Mouse (Mus musculus): Measurements from ENCODE around the gene Llcfc1. TPM values are rescaled to one million over a fixed set of nuclear protein-coding genes. Genes with fewer than 3 reads are reported as not detected.

The Llcfc1 gene
- polyA plus RNA-seq, 1 experiment from 2014 or later = not detected

- Histone ChIP-seq H3K4me1 (replicated peaks) (no peaks in the 10 kb centered on the region), H3K4me2 (no peak overlapping the region), H3K36me3 (no peaks in the 10 kb centered on the region), H3K27me3 (no peaks in the 10 kb centered on the region), H3K4me3 (replicated peaks) (no peak overlapping the region), H3K9ac (replicated peaks) (no peak overlapping the region), H3K27ac (no peak overlapping the region), H3K9me3 (no peaks in the 10 kb centered on the region)
- WGBS = 84% methylated on average over 8 of the region's 8 CpGs
- no peak for ATAC-seq (ENCODE audit: insufficient number of reproducible peaks, insufficient read depth, low FRiP score, low TSS enrichment, low read depth)
Observed at GRCm38 (mm10) chr6:41654648-41655047, 29.6 kb upstream of the Llcfc1 start.

- 73% methylated on average over 1 of the region's 1 CpGs for WGBS
- no peak overlapping the region for H3K9ac ChIP-seq (replicated peaks)
- no peak overlapping the region for H3K4me3 ChIP-seq (replicated peaks)
- H3K27ac ChIP-seq = no peak overlapping the region
- no peaks in the 10 kb centered on the region for H3K9me3 ChIP-seq
- no peak overlapping the region for H3K4me2 ChIP-seq
- no peaks in the 10 kb centered on the region for H3K27me3 ChIP-seq
- H3K4me1 ChIP-seq (replicated peaks) = no peaks in the 10 kb centered on the region
- no peak for ATAC-seq (ENCODE audit: insufficient number of reproducible peaks, insufficient read depth, low FRiP score, low TSS enrichment, low read depth)
- no peaks in the 10 kb centered on the region for H3K36me3 ChIP-seq
Observed at GRCm38 (mm10) chr6:41658487-41658886, 25.7 kb upstream of the Llcfc1 start.

- Histone ChIP-seq H3K36me3 (no peaks in the 10 kb centered on the region), H3K4me3 (replicated peaks) (no peak overlapping the region), H3K4me1 (replicated peaks) (no peaks in the 10 kb centered on the region), H3K9me3 (no peaks in the 10 kb centered on the region), H3K27ac (no peak overlapping the region), H3K4me2 (no peak overlapping the region), H3K27me3 (no peaks in the 10 kb centered on the region), H3K9ac (replicated peaks) (no peak overlapping the region)
- no peak for ATAC-seq (ENCODE audit: insufficient number of reproducible peaks, insufficient read depth, low FRiP score, low TSS enrichment, low read depth)
- WGBS = 49% methylated on average over 2 of the region's 2 CpGs
Observed at GRCm38 (mm10) chr6:41662320-41662719, 21.9 kb upstream of the Llcfc1 start.

GRCm38 (mm10) chr6:41676530-41676929 lies 7.7 kb upstream of the Llcfc1 start:
- H3K36me3 ChIP-seq = no peaks in the 10 kb centered on the region
- no peak overlapping the region for H3K9ac ChIP-seq (replicated peaks)
- no peaks in the 10 kb centered on the region for H3K27me3 ChIP-seq
- H3K4me1 ChIP-seq (replicated peaks) = no peaks in the 10 kb centered on the region
- ATAC-seq (ENCODE audit: insufficient number of reproducible peaks, insufficient read depth, low FRiP score, low TSS enrichment, low read depth) = no peak
- no peak overlapping the region for H3K27ac ChIP-seq
- no peak overlapping the region for H3K4me3 ChIP-seq (replicated peaks)
- WGBS = 91% methylated on average over 2 of the region's 2 CpGs
- H3K9me3 ChIP-seq = no peaks in the 10 kb centered on the region
- no peak overlapping the region for H3K4me2 ChIP-seq

GRCm38 (mm10) chr6:41680669-41681068 lies 3.6 kb upstream of the Llcfc1 start, which contains the start of gene Trpv5:
Gene Trpv5 (minus strand): TSS chr6:41680769.
- no peaks in the 10 kb centered on the region for H3K4me1 ChIP-seq (replicated peaks)
- no peak within 1 kb of the TSS for H3K9ac ChIP-seq (replicated peaks)
- H3K27me3 ChIP-seq = no peaks in the 10 kb centered on the region
- no peak within 1 kb of the TSS for H3K4me3 ChIP-seq (replicated peaks)
- ATAC-seq (ENCODE audit: insufficient number of reproducible peaks, insufficient read depth, low FRiP score, low TSS enrichment, low read depth) = no peak
- H3K27ac ChIP-seq = no peak within 1 kb of the TSS
- no peaks in the 10 kb centered on the region for H3K9me3 ChIP-seq
- H3K36me3 ChIP-seq = no peaks in the 10 kb centered on the region
- no peak within 1 kb of the TSS for H3K4me2 ChIP-seq
- WGBS = 57% methylated on average over 1 of the region's 1 CpGs

DNA sequence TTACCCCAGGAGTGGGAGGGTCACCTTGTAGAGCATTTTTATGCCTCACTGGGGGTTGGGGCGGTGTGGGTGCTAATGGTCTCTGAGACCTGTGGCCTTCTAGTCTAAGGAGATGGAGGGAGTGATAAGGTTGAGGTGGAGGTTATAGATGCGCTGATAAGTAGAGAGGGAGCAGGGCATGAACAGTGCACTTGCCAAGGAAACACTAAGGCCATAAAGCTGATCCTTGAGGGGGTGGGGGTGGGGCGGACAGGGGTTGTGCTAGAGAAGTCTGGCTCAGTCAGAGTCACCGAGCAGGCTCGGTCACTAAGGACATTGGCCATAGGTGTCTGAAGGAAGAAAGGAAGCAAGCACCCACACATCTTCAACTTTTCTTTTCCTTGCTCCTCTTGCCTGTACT lies 2.6 kb upstream of the Llcfc1 start:
- H3K36me3 ChIP-seq = no peaks in the 10 kb centered on the region
- 67% methylated on average over 5 of the region's 5 CpGs for WGBS
- no peak overlapping the region for H3K4me3 ChIP-seq (replicated peaks)
- H3K4me2 ChIP-seq = no peak overlapping the region
- H3K27ac ChIP-seq = no peak overlapping the region
- ATAC-seq (ENCODE audit: insufficient number of reproducible peaks, insufficient read depth, low FRiP score, low TSS enrichment, low read depth) = no peak
- no peaks in the 10 kb centered on the region for H3K27me3 ChIP-seq
- H3K9ac ChIP-seq (replicated peaks) = no peak overlapping the region
- H3K9me3 ChIP-seq = no peaks in the 10 kb centered on the region
- H3K4me1 ChIP-seq (replicated peaks) = no peaks in the 10 kb centered on the region

DNA sequence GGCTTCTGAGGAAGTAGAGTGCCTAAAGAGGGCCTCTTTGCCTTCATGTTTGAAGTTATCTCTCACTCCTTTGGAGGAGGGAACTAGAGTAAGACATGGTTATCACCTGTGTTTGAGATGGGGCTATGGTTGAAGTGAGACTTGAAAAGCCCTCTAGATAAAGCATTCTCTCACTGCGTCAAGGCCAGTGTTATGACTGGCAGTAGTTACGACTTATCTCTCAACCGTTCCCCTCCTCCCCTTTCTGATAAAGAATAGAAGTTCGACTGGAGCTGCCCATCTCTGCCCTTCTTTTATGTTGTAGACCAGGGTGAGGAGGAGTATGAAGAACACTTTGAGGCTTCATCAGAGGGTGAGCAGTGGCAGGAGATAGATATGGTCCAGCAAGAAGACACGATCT lies 680 bp downstream of the Llcfc1 start:
- Histone ChIP-seq H3K4me1 (replicated peaks) (no peaks in the 10 kb centered on the region), H3K36me3 (no peaks in the 10 kb centered on the region), H3K27ac (no peak overlapping the region), H3K4me3 (replicated peaks) (no peak overlapping the region), H3K9ac (replicated peaks) (no peak overlapping the region), H3K27me3 (no peaks in the 10 kb centered on the region), H3K4me2 (no peak overlapping the region), H3K9me3 (no peaks in the 10 kb centered on the region)
- WGBS = 85% methylated on average over 5 of the region's 5 CpGs
- no peak for ATAC-seq (ENCODE audit: insufficient number of reproducible peaks, insufficient read depth, low FRiP score, low TSS enrichment, low read depth)

GRCm38 (mm10) chr6:41685596-41685995 lies 1.4 kb downstream of the Llcfc1 start:
- no peak for ATAC-seq (ENCODE audit: insufficient number of reproducible peaks, insufficient read depth, low FRiP score, low TSS enrichment, low read depth)
- WGBS = 83% methylated on average over 3 of the region's 3 CpGs
- Histone ChIP-seq H3K4me1 (replicated peaks) (no peaks in the 10 kb centered on the region), H3K36me3 (no peaks in the 10 kb centered on the region), H3K27me3 (no peaks in the 10 kb centered on the region), H3K27ac (no peak overlapping the region), H3K4me2 (no peak overlapping the region), H3K4me3 (replicated peaks) (no peak overlapping the region), H3K9ac (replicated peaks) (no peak overlapping the region), H3K9me3 (no peaks in the 10 kb centered on the region)

- no peak overlapping the region for H3K27ac ChIP-seq
- H3K27me3 ChIP-seq = no peaks in the 10 kb centered on the region
- no peak overlapping the region for H3K4me3 ChIP-seq (replicated peaks)
- H3K9ac ChIP-seq (replicated peaks) = no peak overlapping the region
- ATAC-seq (ENCODE audit: insufficient number of reproducible peaks, insufficient read depth, low FRiP score, low TSS enrichment, low read depth) = no peak
- no peaks in the 10 kb centered on the region for H3K4me1 ChIP-seq (replicated peaks)
- H3K36me3 ChIP-seq = no peaks in the 10 kb centered on the region
- no peak overlapping the region for H3K4me2 ChIP-seq
- no peaks in the 10 kb centered on the region for H3K9me3 ChIP-seq
Observed at GRCm38 (mm10) chr6:41692200-41692599, 8.0 kb downstream of the Llcfc1 start.

- H3K4me3 ChIP-seq (replicated peaks) = no peak overlapping the region
- no peaks in the 10 kb centered on the region for H3K36me3 ChIP-seq
- no peaks in the 10 kb centered on the region for H3K4me1 ChIP-seq (replicated peaks)
- no peaks in the 10 kb centered on the region for H3K9me3 ChIP-seq
- WGBS = 84% methylated on average over 1 of the region's 1 CpGs
- H3K27me3 ChIP-seq = no peaks in the 10 kb centered on the region
- H3K27ac ChIP-seq = no peak overlapping the region
- no peak for ATAC-seq (ENCODE audit: insufficient number of reproducible peaks, insufficient read depth, low FRiP score, low TSS enrichment, low read depth)
- no peak overlapping the region for H3K9ac ChIP-seq (replicated peaks)
- no peak overlapping the region for H3K4me2 ChIP-seq
Observed at GRCm38 (mm10) chr6:41694407-41694806, 10.2 kb downstream of the Llcfc1 start.

DNA sequence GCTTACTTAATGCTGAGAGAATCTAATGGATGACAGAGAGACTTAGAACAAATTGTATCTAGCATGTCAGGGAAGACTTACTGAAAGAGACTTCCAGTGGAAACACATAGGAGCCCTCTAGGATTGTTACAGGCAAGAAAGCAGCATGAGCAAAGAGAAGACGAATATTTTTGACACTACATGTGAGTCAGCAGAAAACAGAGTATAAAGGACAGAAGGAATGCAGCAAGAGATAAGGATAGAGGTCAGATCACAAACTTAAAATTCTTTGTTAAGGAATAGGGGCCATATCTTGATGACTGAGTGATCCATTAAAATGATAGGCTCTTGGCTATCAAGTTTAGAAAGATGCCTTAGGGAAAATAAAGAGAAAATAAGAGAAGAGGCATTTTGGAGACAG lies 17.0 kb downstream of the Llcfc1 start:
- WGBS = 79% methylated on average over 1 of the region's 1 CpGs
- no peak overlapping the region for H3K4me3 ChIP-seq (replicated peaks)
- no peaks in the 10 kb centered on the region for H3K4me1 ChIP-seq (replicated peaks)
- ATAC-seq (ENCODE audit: insufficient number of reproducible peaks, insufficient read depth, low FRiP score, low TSS enrichment, low read depth) = no peak
- no peak overlapping the region for H3K27ac ChIP-seq
- H3K36me3 ChIP-seq = no peaks in the 10 kb centered on the region
- no peak overlapping the region for H3K4me2 ChIP-seq
- no peaks in the 10 kb centered on the region for H3K27me3 ChIP-seq
- H3K9ac ChIP-seq (replicated peaks) = no peak overlapping the region
- H3K9me3 ChIP-seq = no peaks in the 10 kb centered on the region

DNA sequence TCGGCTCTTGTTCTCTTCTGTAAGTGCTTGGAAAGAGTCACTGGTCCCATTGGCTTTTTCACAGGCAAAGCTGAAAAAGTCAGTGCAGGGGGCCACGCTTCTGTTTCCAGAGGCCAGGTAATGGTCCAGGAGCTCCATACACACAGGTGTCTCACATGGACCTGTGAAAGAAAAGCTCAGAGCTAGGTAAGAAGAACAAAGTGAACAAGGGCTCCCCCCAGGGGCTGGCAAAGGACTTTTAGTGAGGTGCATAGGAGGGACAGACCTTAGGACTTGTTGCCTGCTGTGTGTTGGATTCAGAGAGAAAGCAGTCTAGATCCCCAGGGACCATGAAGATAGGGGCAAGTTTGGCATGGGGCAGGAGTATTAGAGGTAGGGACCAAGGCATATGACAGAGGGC lies 18.7 kb downstream of the Llcfc1 start:
- Histone ChIP-seq H3K4me1 (replicated peaks) (no peaks in the 10 kb centered on the region), H3K9me3 (no peaks in the 10 kb centered on the region), H3K27ac (no peak overlapping the region), H3K4me2 (no peak overlapping the region), H3K27me3 (no peaks in the 10 kb centered on the region), H3K4me3 (replicated peaks) (no peak overlapping the region), H3K36me3 (no peaks in the 10 kb centered on the region), H3K9ac (replicated peaks) (no peak overlapping the region)
- 66% methylated on average over 2 of the region's 2 CpGs for WGBS
- ATAC-seq (ENCODE audit: insufficient number of reproducible peaks, insufficient read depth, low FRiP score, low TSS enrichment, low read depth) = no peak

All from limb, embryonic 12.5 days (tissue).